Mouse (Mus musculus) stomach, postnatal 0 days (tissue): Measurements from ENCODE around the gene Irs3.

Experiments
- CTCF ChIP-seq: IDR thresholded peaks from 2 replicates; pipeline ENCODE4 v1.5.1; 2016; ENCODE audit warnings: antibody characterized with exemption, low read depth, mild to moderate bottlenecking, moderate library complexity
- EP300 ChIP-seq: optimal IDR thresholded peaks from 2 replicates; pipeline ENCODE3; 2016; ENCODE audit warnings: antibody characterized with exemption

DNA sequence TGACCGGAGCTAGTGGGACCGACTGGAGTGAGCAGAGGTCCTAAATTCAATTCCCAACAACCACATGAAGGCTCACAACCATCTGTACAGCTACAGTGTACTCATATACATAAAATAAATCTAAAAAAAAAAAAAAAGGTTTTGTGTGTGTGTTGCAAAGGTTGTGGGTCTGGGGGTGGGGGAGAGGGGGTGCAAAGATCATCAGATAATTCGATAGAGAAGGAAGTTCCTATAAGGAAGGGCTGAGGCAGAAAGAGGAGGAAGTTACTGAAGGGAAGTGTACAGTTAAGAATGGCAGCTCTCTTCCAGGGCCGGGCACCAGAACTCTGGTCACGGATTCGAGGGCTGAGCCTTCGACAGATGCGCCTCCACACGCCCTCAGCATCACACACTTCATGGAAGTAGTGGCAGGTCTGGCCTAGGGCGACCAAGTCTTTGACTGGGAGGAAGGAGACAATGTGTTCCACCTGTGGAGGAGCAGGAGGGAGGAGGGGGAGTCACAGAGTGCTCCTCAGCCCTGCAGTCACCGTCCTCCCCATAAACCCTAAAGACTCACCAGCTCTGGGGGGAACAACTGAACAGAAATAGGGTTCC is 21.5 kb downstream of the Irs3 start:
- TF ChIP-seq CTCF (no peak), EP300 (no peak)
